7 mouse cellular contexts compared by ENCODE assay signal in genomic region chr1:177797151-177797755, GRCm38 (mm10). TPM values are rescaled to one million over a fixed set of nuclear protein-coding genes. Genes with fewer than 3 reads are reported as not detected.
DNase-seq lines count a peak whose midpoint lies in the region; ATAC-seq lines count a peak whose summit lies in the region.

No protein-coding gene starts in this region.

- H3K9me3 ChIP-seq in midbrain, embryonic 15.5 days: no peaks in the 10 kb centered on the region

- no peaks in the 10 kb centered on the region for H3K36me3 ChIP-seq in midbrain, embryonic 15.5 days (replicated peaks)

- no peaks in the 10 kb centered on the region for H3K27me3 ChIP-seq in midbrain, embryonic 15.5 days (replicated peaks)

- H3K9ac ChIP-seq in midbrain, embryonic 15.5 days: no peak overlapping the region

- no peak for ATAC-seq in midbrain, embryonic 15.5 days (replicated peaks)

- 0 out of 2 replicates have a peak overlapping the region, but pooled peaks have one; percentile 90 for H3K27ac ChIP-seq in midbrain, embryonic 15.5 days

- peaks cover 10% of the 10 kb centered on the region for H3K4me1 ChIP-seq in midbrain, embryonic 15.5 days

- H3K4me3 ChIP-seq in midbrain, embryonic 15.5 days: no peak overlapping the region

- peak; percentile 13 for DNase-seq in kidney, adult 9 months
- DNase-seq in kidney, postnatal 14 days: no peak
- peak; percentile 29 for DNase-seq in MN1 (ENCODE audit: low spot score)
- peak; percentile 9 for DNase-seq in embryo, embryonic 9.5 days (ENCODE audit: extremely low spot score)
- DNase-seq in left cerebral cortex, adult 18-20 months (ENCODE audit: low spot score in 2 of 2): no peak
- no peak for DNase-seq in frontal cortex, adult 2 months (ENCODE audit: extremely low spot score in 1 of 2, low spot score in 1 of 2)

- 76% methylated on average over 8 of the region's 8 CpGs for WGBS in midbrain, embryonic 15.5 days

- H3K4me2 ChIP-seq in midbrain, embryonic 15.5 days: 0 out of 2 replicates have a peak overlapping the region, but pooled peaks have one; percentile 74

RNA-seq across cellular contexts. Expression of gene Adss, which starts 0.9 kb away (rescaled TPM):
- 49.6 and 49.7 TPM in 2 replicates for polyA plus RNA-seq in midbrain, embryonic 15.5 days (2015; fragmentation: Nextera tagmentation; extraction: Ambion mirVana)
- total RNA-seq in left cerebral cortex, adult 18-20 months (2021): 10 to 100 TPM; 69.9 to 74.4 TPM
- polyA plus RNA-seq in frontal cortex, adult 2 months (2012; rRNA removed): 44.7 and 47.4 TPM in 2 replicates

Comparison
In these comparisons a context has a peak if more than half of its experiments do, and no peak if none do; other contexts are left out.
1. DNase-seq: peak in kidney, adult 9 months (single experiment), MN1 (single experiment) and embryo, embryonic 9.5 days (single experiment); none in kidney, postnatal 14 days (single experiment), left cerebral cortex, adult 18-20 months (0 of 2) and frontal cortex, adult 2 months (0 of 2).